Mouse (Mus musculus) C2C12 (cell line): ENCODE data around the gene Dido1. TPM values are rescaled to one million over a fixed set of nuclear protein-coding genes. Genes with fewer than 3 reads are reported as not detected.

Experiments
- H3K27me3 ChIP-seq: one replicate; pipeline ENCODE4 v1.6.1; 2011; ENCODE audit not compliant: control insufficient read depth, insufficient read depth, insufficient read length
- H3K36me3 ChIP-seq: one replicate; pipeline ENCODE4 v1.6.1; 2011; ENCODE audit not compliant: control insufficient read depth, insufficient read depth
- H3K4me3 ChIP-seq: one replicate; pipeline ENCODE4 v1.5.1; 2011; ENCODE audit warnings: mild to moderate bottlenecking, control low read depth; ENCODE audit not compliant: poor library complexity, insufficient read depth, severe bottlenecking
- H3K79me2 ChIP-seq: one replicate; pipeline ENCODE4 v1.6.1; 2011; ENCODE audit not compliant: control insufficient read depth, insufficient read depth
- H3K79me3 ChIP-seq: one replicate; pipeline ENCODE4 v1.6.1; 2011; ENCODE audit warnings: low read depth, control low read depth
- H3ac ChIP-seq: one replicate; pipeline ENCODE3; 2011; ENCODE audit warnings: low read depth; ENCODE audit not compliant: control insufficient read depth, insufficient read length
- CEBPB ChIP-seq: IDR thresholded peaks from one replicate; pipeline ENCODE4 v1.6.1; 2011; ENCODE audit warnings: low read depth, mild to moderate bottlenecking, control low read depth, moderate library complexity
- CTCF ChIP-seq: IDR thresholded peaks from one replicate; pipeline ENCODE4 v1.5.1; 2011; ENCODE audit not compliant: control insufficient read depth, insufficient read depth, insufficient read length
- FOSL1 ChIP-seq: IDR thresholded peaks from one replicate; pipeline ENCODE4 v1.8.0; 2011; ENCODE audit warnings: mild to moderate bottlenecking, low read length; ENCODE audit not compliant: poor library complexity, insufficient read depth, severe bottlenecking
- MAX ChIP-seq: IDR thresholded peaks from one replicate; pipeline ENCODE4 v1.6.1; 2011; ENCODE audit warnings: mild to moderate bottlenecking, control low read depth
- MYOD1 ChIP-seq: IDR thresholded peaks from one replicate; pipeline ENCODE4 v1.6.1; 2011; ENCODE audit warnings: low read depth; ENCODE audit not compliant: control insufficient read depth, insufficient read length
- MYOG ChIP-seq: IDR thresholded peaks from one replicate; pipeline ENCODE4 v1.6.1; 2011; ENCODE audit not compliant: control insufficient read depth, insufficient read length; ENCODE audit errors: extremely low read depth
- USF1 ChIP-seq: IDR thresholded peaks from one replicate; pipeline ENCODE4 v1.6.1; 2011; ENCODE audit warnings: low read depth, mild to moderate bottlenecking, control low read depth, moderate library complexity
- polyA plus RNA-seq: library from polyadenylated mRNA; unstranded; fragments of >200 nt; fragmentation: generic; extraction: Trizol; gene quantifications from one replicate; pipeline ENCODE4 v1.2.1, GENCODE M21; 2012; ENCODE audit warnings: missing spikeins

Dido1 gene
- polyA plus RNA-seq, 1 experiment = 11.0 TPM

DNA sequence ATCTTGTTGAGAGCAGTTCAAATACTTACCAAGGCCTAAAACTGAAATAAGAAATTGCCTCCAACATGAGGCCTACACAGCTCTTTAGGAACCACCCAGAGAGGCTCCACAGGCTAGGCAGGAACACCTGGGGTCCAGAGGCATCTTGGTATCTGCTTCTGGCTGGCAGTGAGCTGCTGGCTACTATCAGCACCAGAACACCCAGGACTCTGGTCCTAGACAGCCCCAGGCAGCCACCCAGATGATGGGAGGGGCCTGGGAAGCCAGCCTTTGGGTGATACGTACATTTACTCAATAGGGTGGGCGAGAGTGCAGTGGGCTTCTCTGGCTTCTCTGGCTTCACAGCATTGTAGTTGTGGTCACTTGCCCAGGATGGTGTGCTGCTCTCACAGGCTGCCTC is 26.3 kb downstream of the Dido1 start:
- Histone ChIP-seq H3ac (no peak overlapping the region), H3K27me3 (no peaks in the 10 kb centered on the region), H3K79me3 (peaks cover 2% of the 10 kb centered on the region), H3K36me3 (peaks cover 82% of the 10 kb centered on the region), H3K79me2 (peaks cover 14% of the 10 kb centered on the region), H3K4me3 (no peak overlapping the region)
- TF ChIP-seq MYOG = no peak
- TF ChIP-seq CEBPB = no peak
- TF ChIP-seq CTCF = no peak
- TF ChIP-seq MYOD1 = no peak
- TF ChIP-seq FOSL1 = no peak
- TF ChIP-seq MAX = no peak
- TF ChIP-seq USF1 = no peak

DNA sequence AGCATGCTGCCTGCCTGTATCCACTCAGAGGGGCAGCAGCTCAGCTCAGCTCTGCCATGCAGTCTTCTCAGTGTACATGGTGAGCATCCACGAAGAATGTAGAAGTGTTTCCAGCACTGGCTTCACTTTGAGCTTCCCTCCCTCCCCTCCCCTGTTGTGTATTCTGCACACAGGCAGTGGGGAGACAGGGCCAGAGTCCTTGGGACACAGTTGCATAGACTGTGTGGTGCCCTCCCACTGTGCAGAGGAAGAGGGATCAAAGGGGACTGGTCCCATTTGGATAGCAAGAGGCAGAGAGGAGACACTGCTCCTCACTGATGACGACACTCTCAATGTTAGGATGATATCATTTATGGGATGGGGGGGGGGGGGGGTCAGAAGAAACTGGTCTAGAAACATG is 28.6 kb downstream of the Dido1 start:
- no peak overlapping the region for H3K4me3 ChIP-seq
- H3ac ChIP-seq = no peak overlapping the region
- no peaks in the 10 kb centered on the region for H3K27me3 ChIP-seq
- peaks cover 2% of the 10 kb centered on the region for H3K79me3 ChIP-seq
- no peaks in the 10 kb centered on the region for H3K79me2 ChIP-seq
- H3K36me3 ChIP-seq = peaks cover 64% of the 10 kb centered on the region
- TF ChIP-seq MAX (no peak), CTCF (no peak), MYOG (no peak), FOSL1 (no peak), USF1 (no peak), CEBPB (no peak), MYOD1 (no peak)

DNA sequence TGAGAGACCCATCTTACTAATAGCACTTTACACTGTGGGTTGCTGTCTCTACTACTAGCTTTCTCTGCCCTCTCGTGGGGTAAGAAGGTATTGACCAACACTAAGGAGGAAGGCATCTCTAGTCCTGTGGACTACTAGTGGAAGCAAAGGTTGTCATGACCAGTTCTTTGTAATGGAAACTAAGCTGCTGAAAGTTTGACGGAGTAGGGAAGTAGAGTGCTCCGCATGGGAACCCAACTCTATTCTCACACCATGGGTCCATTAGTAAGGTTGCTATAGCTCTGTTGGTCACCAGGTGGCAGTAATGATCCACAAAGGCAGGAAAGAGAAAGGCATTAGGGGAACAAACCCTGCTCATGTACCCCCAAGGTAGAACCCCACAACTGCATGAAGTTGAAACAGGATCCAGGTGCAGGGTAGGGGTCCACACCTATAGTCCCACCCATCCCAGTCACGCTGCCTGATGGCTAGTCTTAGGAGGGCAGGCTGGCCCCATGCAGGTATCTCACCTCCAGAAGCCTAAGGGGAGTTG is 31.1 kb downstream of the Dido1 start:
- no peaks in the 10 kb centered on the region for H3K79me2 ChIP-seq
- H3K36me3 ChIP-seq = peaks cover 60% of the 10 kb centered on the region
- H3K27me3 ChIP-seq = no peaks in the 10 kb centered on the region
- no peak overlapping the region for H3K4me3 ChIP-seq
- no peak overlapping the region for H3ac ChIP-seq
- no peaks in the 10 kb centered on the region for H3K79me3 ChIP-seq
- TF ChIP-seq CTCF (peak; percentile 45), CEBPB (no peak)

GRCm38 (mm10) chr2:180676706-180677105 is 33.1 kb downstream of the Dido1 start:
- Histone ChIP-seq H3K27me3 (no peaks in the 10 kb centered on the region), H3K79me3 (no peaks in the 10 kb centered on the region), H3ac (no peak overlapping the region), H3K4me3 (no peak overlapping the region), H3K36me3 (peaks cover 59% of the 10 kb centered on the region), H3K79me2 (no peaks in the 10 kb centered on the region)
- TF ChIP-seq CTCF (no peak), MYOD1 (no peak)

DNA sequence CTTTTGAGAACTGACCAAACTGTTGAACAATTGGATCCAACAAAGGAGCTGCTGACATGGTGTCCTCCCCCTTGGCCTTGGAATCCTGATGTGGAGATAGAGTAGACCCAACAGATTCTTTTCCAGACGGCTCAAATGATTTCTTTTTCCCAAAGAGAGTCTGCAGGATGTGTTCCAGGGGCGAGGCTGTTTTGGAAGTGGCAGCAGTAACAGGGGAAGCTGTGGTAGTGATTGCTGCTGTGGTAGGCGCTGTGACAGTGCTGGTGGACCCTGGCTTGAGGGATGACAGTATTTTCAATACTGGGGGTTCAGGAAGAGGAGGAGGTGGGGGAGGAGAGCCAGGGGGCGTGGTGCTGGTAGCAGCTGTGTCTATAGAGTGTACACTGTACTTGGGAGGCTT is 47.8 kb downstream of the Dido1 start:
- no peak overlapping the region for H3ac ChIP-seq
- H3K36me3 ChIP-seq = peaks cover 48% of the 10 kb centered on the region
- no peaks in the 10 kb centered on the region for H3K79me3 ChIP-seq
- no peak overlapping the region for H3K4me3 ChIP-seq
- no peaks in the 10 kb centered on the region for H3K27me3 ChIP-seq
- no peak for TF ChIP-seq CEBPB
- no peak for TF ChIP-seq MYOG
- no peaks in the 10 kb centered on the region for H3K79me2 ChIP-seq

- TF ChIP-seq MAX = no peak
- no peak for TF ChIP-seq CTCF
- TF ChIP-seq FOSL1 = no peak
- no peak for TF ChIP-seq MYOD1
- TF ChIP-seq CEBPB = no peak
- TF ChIP-seq MYOG = no peak
- TF ChIP-seq USF1 = no peak
- Histone ChIP-seq H3K4me3 (no peak overlapping the region), H3K27me3 (no peaks in the 10 kb centered on the region), H3K79me2 (no peaks in the 10 kb centered on the region), H3K36me3 (peaks cover 34% of the 10 kb centered on the region), H3K79me3 (no peaks in the 10 kb centered on the region), H3ac (no peak overlapping the region)
Observed at GRCm38 (mm10) chr2:180660521-180660920, 49.3 kb downstream of the Dido1 start.
